Mouse (Mus musculus): ENCODE results near the gene D17Wsu92e.

GRCm38 (mm10) chr17:27819971-27820567, 379 bp downstream of the D17Wsu92e start:
- no peak for TF ChIP-seq CTCF (IDR thresholded peaks at IDR 0.05; ENCODE audit: extremely low read depth, insufficient read length, insufficient replicate concordance, low read depth, low read length)
- no peak for TF ChIP-seq POLR2A (IDR thresholded peaks at IDR 0.05; ENCODE audit: low read depth, low read length)

Measured in small intestine, adult 2 months (tissue).